Mouse (Mus musculus) heart, embryonic 15.5 days (tissue): ENCODE measurements at regions not wholly inside any gene's neighbourhood (a gene's known extent, or its start where the extent isn't known, plus 50 kb on each side); places are given as distances from the start of the nearest gene placed in this dataset.

Experiments used
- ATAC-seq: fragments of 200-750 bp; cut with Nextera tagmentation; replicated peaks from 2 replicates; pipeline ENCODE4 v1.8.0; 2017; ENCODE audit warnings: low read depth, moderate TSS enrichment; ENCODE audit not compliant: insufficient number of reproducible peaks, insufficient read depth, low FRiP score
- H3K27ac ChIP-seq: fragments of 300-500 bp; sonication (generic); 2 replicates; pipeline ENCODE4 v1.5.1; 2015; ENCODE audit warnings: mild to moderate bottlenecking, inconsistent platforms
- H3K27me3 ChIP-seq: fragments of 300-500 bp; sonication (generic); 2 replicates; pipeline ENCODE4 v1.6.1; 2015; ENCODE audit warnings: inconsistent platforms
- H3K36me3 ChIP-seq: fragments of 300-500 bp; sonication (generic); 2 replicates; pipeline ENCODE4 v1.6.1; 2015; ENCODE audit warnings: mild to moderate bottlenecking, inconsistent platforms
- H3K4me1 ChIP-seq: fragments of 300-500 bp; sonication (generic); replicated peaks from 2 replicates; pipeline ENCODE4 v1.6.1; 2015; ENCODE audit warnings: inconsistent platforms
- H3K4me2 ChIP-seq: fragments of 300-500 bp; sonication (generic); 2 replicates; pipeline ENCODE4 v1.6.1; 2015; ENCODE audit warnings: inconsistent platforms, mild to moderate bottlenecking, moderate library complexity
- H3K4me3 ChIP-seq: fragments of 300-500 bp; sonication (generic); 2 replicates; pipeline ENCODE4 v1.5.1; 2015; ENCODE audit warnings: mild to moderate bottlenecking, inconsistent platforms
- H3K9ac ChIP-seq: fragments of 300-500 bp; sonication (generic); 2 replicates; pipeline ENCODE4 v1.6.1; 2015; ENCODE audit warnings: mild to moderate bottlenecking, inconsistent platforms
- H3K9me3 ChIP-seq: fragments of 300-500 bp; sonication (generic); replicated peaks from 2 replicates; pipeline ENCODE4 v1.6.1; 2016; ENCODE audit warnings: inconsistent platforms
- WGBS: fragments of 180-500 bp; shearing (Covaris S2); methylation state at CpG from one replicate; pipeline ENCODE4 v1.1.7; 2015; ENCODE audit warnings: mixed read lengths; 5-methylcytosine and 5-hydroxymethylcytosine counted together

- Histone ChIP-seq H3K9ac (no peak overlapping the region), H3K4me1 (no peaks in the 10 kb centered on the region), H3K4me2 (no peak overlapping the region), H3K9me3 (no peaks in the 10 kb centered on the region), H3K4me3 (no peak overlapping the region), H3K36me3 (no peaks in the 10 kb centered on the region), H3K27ac (no peak overlapping the region), H3K27me3 (no peaks in the 10 kb centered on the region)
- no peak for ATAC-seq
Measured at GRCm38 (mm10) chr12:10186576-10186975, 183.2 kb upstream of the Nt5c1b start.

GRCm38 (mm10) chr12:10189746-10190145 lies 180.0 kb upstream of the Nt5c1b start:
- no peak for ATAC-seq
- Histone ChIP-seq H3K27ac (no peak overlapping the region), H3K9ac (no peak overlapping the region), H3K27me3 (no peaks in the 10 kb centered on the region), H3K4me1 (no peaks in the 10 kb centered on the region), H3K36me3 (no peaks in the 10 kb centered on the region), H3K4me3 (no peak overlapping the region), H3K9me3 (no peaks in the 10 kb centered on the region), H3K4me2 (no peak overlapping the region)
- WGBS, result 76% methylated on average over 2 of the region's 2 CpGs

- Histone ChIP-seq H3K27me3 (no peaks in the 10 kb centered on the region), H3K9me3 (no peaks in the 10 kb centered on the region), H3K36me3 (no peaks in the 10 kb centered on the region), H3K4me2 (no peak overlapping the region), H3K4me3 (no peak overlapping the region), H3K4me1 (no peaks in the 10 kb centered on the region), H3K27ac (no peak overlapping the region), H3K9ac (no peak overlapping the region)
- no peak for ATAC-seq
- 31% methylated on average over 3 of the region's 3 CpGs for WGBS
Measured at GRCm38 (mm10) chr12:10197906-10198460, 171.8 kb upstream of the Nt5c1b start.

GRCm38 (mm10) chr12:10209841-10210240 lies 159.9 kb upstream of the Nt5c1b start:
- 49% methylated on average over 1 of the region's 1 CpGs for WGBS
- Histone ChIP-seq H3K9me3 (no peaks in the 10 kb centered on the region), H3K36me3 (no peaks in the 10 kb centered on the region), H3K27me3 (no peaks in the 10 kb centered on the region), H3K4me2 (no peak overlapping the region), H3K4me3 (no peak overlapping the region), H3K9ac (no peak overlapping the region), H3K27ac (no peak overlapping the region), H3K4me1 (no peaks in the 10 kb centered on the region)
- ATAC-seq, result no peak

GRCm38 (mm10) chr12:10222821-10223220 lies 147.0 kb upstream of the Nt5c1b start:
- H3K27ac ChIP-seq, result no peak overlapping the region

GRCm38 (mm10) chr12:10223832-10224231 lies 145.9 kb upstream of the Nt5c1b start:
- H3K27me3 ChIP-seq, result no peaks in the 10 kb centered on the region
- no peaks in the 10 kb centered on the region for H3K36me3 ChIP-seq
- no peak overlapping the region for H3K9ac ChIP-seq
- no peak overlapping the region for H3K27ac ChIP-seq
- H3K4me1 ChIP-seq, result no peaks in the 10 kb centered on the region
- no peaks in the 10 kb centered on the region for H3K9me3 ChIP-seq
- 23% methylated on average over 4 of the region's 4 CpGs for WGBS
- no peak overlapping the region for H3K4me3 ChIP-seq
- H3K4me2 ChIP-seq, result no peak overlapping the region
- ATAC-seq, result no peak

More at GRCm38 (mm10) chr12:10222821-10223220, 147.0 kb upstream of the Nt5c1b start:
- no peaks in the 10 kb centered on the region for H3K9me3 ChIP-seq
- no peaks in the 10 kb centered on the region for H3K27me3 ChIP-seq
- H3K9ac ChIP-seq, result no peak overlapping the region
- no peak for ATAC-seq
- no peak overlapping the region for H3K4me3 ChIP-seq
- no peaks in the 10 kb centered on the region for H3K4me1 ChIP-seq
- H3K4me2 ChIP-seq, result no peak overlapping the region
- H3K36me3 ChIP-seq, result no peaks in the 10 kb centered on the region
- WGBS, result 17% methylated on average over 4 of the region's 4 CpGs

- Histone ChIP-seq H3K4me1 (peaks cover 10% of the 10 kb centered on the region), H3K36me3 (no peaks in the 10 kb centered on the region), H3K27me3 (no peaks in the 10 kb centered on the region), H3K4me3 (no peak overlapping the region), H3K27ac (no peak overlapping the region), H3K4me2 (no peak overlapping the region), H3K9me3 (no peaks in the 10 kb centered on the region), H3K9ac (no peak overlapping the region)
- WGBS, result 33% methylated on average over 4 of the region's 4 CpGs
- ATAC-seq, result no peak
Measured at GRCm38 (mm10) chr12:10231144-10231543, 138.6 kb upstream of the Nt5c1b start.

GRCm38 (mm10) chr12:10231683-10232082 lies 138.1 kb upstream of the Nt5c1b start:
- 36% methylated on average over 4 of the region's 4 CpGs for WGBS
- no peak for ATAC-seq
- H3K4me1 ChIP-seq, result peaks cover 10% of the 10 kb centered on the region

GRCm38 (mm10) chr12:10248110-10248509 lies 121.7 kb upstream of the Nt5c1b start:
- H3K9ac ChIP-seq, result no peak overlapping the region
- no peak overlapping the region for H3K4me2 ChIP-seq
- no peaks in the 10 kb centered on the region for H3K4me1 ChIP-seq
- H3K36me3 ChIP-seq, result no peaks in the 10 kb centered on the region
- H3K9me3 ChIP-seq, result no peaks in the 10 kb centered on the region
- H3K27me3 ChIP-seq, result no peaks in the 10 kb centered on the region
- H3K4me3 ChIP-seq, result no peak overlapping the region
- ATAC-seq, result no peak
- no peak overlapping the region for H3K27ac ChIP-seq

More at GRCm38 (mm10) chr12:10231683-10232082, 138.1 kb upstream of the Nt5c1b start:
- Histone ChIP-seq H3K9me3 (no peaks in the 10 kb centered on the region), H3K4me2 (no peak overlapping the region), H3K36me3 (no peaks in the 10 kb centered on the region), H3K27me3 (no peaks in the 10 kb centered on the region), H3K27ac (no peak overlapping the region), H3K9ac (no peak overlapping the region), H3K4me3 (no peak overlapping the region)

- no peak for ATAC-seq
- no peak overlapping the region for H3K27ac ChIP-seq
- H3K27me3 ChIP-seq, result no peaks in the 10 kb centered on the region
- WGBS, result 41% methylated on average over 3 of the region's 3 CpGs
- no peaks in the 10 kb centered on the region for H3K4me1 ChIP-seq
- no peak overlapping the region for H3K9ac ChIP-seq
- H3K4me3 ChIP-seq, result no peak overlapping the region
- no peak overlapping the region for H3K4me2 ChIP-seq
- no peaks in the 10 kb centered on the region for H3K9me3 ChIP-seq
- H3K36me3 ChIP-seq, result no peaks in the 10 kb centered on the region
Measured at GRCm38 (mm10) chr12:10256385-10256784, 113.4 kb upstream of the Nt5c1b start.

- Histone ChIP-seq H3K9ac (no peak overlapping the region), H3K4me2 (no peak overlapping the region), H3K4me1 (no peaks in the 10 kb centered on the region), H3K4me3 (no peak overlapping the region), H3K27ac (no peak overlapping the region), H3K27me3 (no peaks in the 10 kb centered on the region), H3K36me3 (no peaks in the 10 kb centered on the region), H3K9me3 (no peaks in the 10 kb centered on the region)
- ATAC-seq, result no peak
- 56% methylated on average over 1 of the region's 1 CpGs for WGBS
Measured at GRCm38 (mm10) chr12:10266201-10266600, 103.6 kb upstream of the Nt5c1b start.

- H3K27me3 ChIP-seq, result no peaks in the 10 kb centered on the region
- 80% methylated on average over 5 of the region's 5 CpGs for WGBS
Measured at GRCm38 (mm10) chr12:10272038-10272437, 97.7 kb upstream of the Nt5c1b start.

More at GRCm38 (mm10) chr12:10272038-10272437, 97.7 kb upstream of the Nt5c1b start:
- Histone ChIP-seq H3K9me3 (no peaks in the 10 kb centered on the region), H3K27ac (no peak overlapping the region), H3K4me1 (no peaks in the 10 kb centered on the region), H3K4me3 (no peak overlapping the region), H3K9ac (no peak overlapping the region), H3K36me3 (no peaks in the 10 kb centered on the region), H3K4me2 (no peak overlapping the region)
- no peak for ATAC-seq
